Mouse (Mus musculus): Measurements from ENCODE around the gene Tmem198b.
"Not testable (repeated sequence)": the region's sequence is repeated elsewhere in the genome, so short reads cannot be mapped to it uniquely, and the experiment has no call there.

Tmem198b gene

DNA sequence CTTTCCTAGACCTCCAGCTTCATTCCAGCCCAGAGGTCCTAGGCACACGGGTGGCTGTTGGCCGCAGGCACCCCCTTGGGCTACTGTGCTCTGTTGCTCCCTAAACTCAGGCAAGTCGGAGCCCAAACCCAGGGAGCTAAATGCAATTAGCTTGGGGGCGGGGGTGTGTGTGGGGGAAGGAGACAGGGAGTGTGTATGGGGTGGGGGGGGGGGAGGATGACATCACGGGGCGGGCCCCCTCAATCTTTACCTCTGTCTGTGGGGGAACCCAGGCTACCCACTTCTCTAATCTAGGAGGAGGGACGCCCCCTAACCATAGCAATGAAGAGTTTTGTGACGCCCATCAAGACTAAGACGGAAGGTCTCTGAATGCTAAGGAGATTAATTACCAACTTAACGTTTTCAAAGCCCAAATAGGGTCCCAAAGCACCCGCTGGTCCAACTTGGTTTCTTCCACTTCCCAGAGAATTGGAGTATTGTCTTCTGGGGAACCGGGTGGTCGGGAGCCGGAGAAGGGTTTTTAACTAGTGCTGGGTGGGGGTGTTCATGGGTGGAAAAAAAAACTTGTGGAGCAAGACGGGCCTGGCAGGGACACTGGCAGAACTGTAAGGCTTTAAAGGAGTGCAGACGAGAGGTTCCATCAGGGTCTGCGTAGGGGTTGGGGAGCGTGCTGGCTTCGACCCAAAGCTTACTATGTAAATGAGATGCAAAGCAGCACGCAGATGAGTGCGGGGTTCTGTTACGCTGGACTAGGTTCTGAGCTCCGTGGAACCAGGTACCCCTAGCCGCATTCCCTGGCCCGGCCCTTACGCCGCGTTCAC is at the start of gene Tmem198b:
TSS of gene Tmem198b (minus strand) at position 100 of the 821 bp plus-strand sequence.
- peak; percentile 80 to 83 for DNase-seq

DNA sequence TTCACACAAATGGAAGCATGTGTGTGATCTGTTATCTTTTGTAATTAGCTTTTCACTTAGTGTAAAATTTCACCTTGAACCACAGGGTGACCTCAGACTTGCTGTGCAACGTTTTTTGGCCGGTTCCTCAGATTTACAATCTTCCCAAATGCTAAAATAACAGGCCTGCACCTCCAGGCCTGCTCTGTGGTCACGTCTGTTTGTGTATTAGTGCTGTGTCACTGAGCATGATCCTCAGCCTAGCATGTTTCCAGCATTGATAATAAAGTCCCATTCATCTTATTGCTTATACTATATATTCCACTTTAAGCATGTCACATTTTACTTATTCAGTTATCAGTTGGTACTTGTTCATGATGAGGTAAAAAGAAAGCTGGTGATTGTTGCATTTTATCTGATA is 46.2 kb upstream of the Tmem198b start:
- no peak for DNase-seq

DNA sequence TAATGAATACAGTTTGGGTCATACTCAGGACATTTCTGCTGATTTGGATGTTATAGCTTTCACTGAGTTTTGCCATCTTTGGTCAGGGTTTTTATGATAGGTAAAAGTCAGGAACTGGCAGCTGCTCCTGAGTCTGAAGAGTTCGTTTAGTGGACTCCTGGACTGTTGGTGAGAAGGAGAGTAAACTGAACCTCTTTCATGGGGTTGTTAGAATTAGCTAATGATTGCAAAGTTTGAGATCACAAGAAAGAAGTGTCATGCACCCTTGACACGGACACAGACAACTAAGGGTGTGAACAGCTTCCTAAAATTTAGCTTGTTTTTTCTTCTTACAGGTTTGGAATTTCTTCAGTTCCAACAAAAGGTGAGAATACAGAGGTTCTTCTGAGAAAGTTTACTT is 44.3 kb upstream of the Tmem198b start:
- no peak for DNase-seq

DNA sequence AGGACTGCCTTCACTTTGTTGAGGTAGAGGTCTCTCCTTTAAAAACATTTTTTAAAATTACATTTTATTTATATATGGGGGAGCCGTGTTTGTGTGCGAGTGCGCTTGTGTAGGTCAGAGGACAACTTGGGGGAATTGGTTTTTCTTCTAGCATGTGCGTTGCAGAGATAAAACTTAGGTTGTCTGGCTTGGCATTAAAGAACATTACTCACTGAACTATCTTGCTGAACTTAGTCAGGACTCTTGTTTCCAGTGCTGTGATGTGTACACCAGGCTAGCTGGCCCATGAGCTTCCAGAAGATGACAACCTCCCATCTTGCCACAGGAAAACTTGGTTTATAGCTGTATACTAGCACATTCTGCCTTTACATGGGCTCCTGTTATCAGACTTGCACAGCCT is 42.5 kb upstream of the Tmem198b start:
- no peak for DNase-seq

DNA sequence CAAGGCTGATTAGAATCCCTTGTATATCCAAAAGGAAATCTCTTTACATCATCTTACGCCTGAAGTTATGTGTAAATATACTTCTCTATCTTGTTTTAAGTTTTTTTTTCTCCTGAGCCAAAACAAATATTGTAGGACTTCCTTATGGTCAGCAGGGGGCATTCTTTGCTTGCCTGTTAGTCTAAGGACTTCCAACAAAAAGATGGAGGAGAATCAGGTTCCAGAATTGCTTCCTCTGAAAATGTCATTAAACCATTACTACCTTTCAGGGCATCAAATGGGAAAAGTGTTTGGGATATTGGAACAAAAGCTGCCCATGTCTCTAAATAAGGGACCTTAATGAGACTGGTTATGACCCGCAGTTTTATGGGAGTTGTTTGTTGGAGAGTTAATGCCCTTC is 41.3 kb upstream of the Tmem198b start:
- DNase-seq, result peak; percentile 26 to 32

DNA sequence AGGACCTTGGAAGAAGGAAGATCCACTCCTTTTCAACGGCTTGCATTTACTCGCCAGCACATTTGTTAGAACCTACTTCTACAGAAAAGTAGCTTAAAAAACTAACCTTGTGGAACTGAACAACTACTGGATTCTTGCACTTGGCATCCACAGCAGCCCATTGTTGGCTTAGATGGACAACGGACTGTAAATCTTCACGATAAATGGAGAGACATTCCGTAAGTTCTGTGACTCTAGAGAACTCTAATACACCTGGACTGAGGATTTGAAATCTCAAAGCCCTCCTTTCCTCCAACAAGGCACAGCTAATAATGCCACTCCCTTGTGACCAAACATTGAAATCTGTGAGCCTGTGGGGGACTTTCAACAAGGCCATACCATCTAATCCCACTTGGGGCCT is 39.1 kb upstream of the Tmem198b start:
- no peak for DNase-seq

DNA sequence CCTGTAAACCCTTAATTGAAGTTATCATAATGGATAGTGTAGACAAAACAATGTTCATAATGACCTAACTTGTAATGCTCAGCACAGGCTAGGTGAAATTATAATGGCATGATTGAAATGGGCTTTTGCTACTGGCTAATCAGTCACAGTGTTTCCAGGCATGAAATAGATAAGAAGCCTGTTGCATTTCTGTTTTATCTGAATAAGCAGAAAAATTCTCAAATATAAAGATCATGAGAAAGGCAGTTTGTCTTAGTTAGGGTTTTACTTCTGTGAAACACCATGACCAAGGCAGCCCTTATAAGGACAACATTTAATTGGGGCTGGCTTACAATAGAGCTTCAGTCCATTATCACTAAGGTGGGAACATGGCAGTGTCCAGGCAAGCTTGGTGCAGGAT is 36.4 kb upstream of the Tmem198b start:
- DNase-seq, result no peak

DNA sequence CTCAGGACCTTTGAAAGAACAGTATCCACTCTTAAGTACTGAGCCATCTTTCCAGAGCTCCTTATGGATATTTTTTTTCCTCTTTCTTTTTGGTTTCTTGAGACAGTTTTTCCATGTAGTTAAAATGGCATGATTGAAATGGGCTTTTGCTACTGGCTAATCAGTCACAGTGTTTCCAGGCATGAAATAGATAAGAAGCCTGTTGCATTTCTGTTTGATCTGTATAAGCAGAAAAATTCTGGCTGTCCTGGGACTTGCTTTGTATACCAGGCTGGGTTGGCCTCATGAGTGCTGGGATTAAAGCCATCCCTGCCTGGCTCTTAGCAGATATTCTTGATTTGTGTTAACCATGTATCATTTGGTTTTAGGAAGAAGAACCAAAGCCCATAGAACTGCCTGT is 35.3 kb upstream of the Tmem198b start:
- no peak for DNase-seq

DNA sequence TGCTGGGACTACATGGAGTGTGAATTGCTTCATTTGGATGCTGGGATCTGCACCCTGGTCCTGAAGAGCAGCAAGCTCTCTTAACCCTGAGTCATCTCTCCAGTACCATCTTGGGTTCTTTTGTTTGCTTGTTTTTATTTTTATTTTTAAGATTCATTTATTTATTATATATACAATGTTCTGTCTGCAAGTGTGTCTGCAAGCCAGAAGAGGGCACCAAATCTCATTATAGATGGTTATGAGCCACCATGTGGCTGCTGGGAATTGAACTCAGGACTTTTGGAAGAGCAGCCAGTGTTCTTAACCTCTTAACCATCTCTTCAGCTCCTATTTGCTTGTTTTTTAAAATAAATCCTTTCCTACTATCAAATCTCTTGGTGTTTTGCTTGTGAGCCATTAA is 33.2 kb upstream of the Tmem198b start:
- DNase-seq, result no peak

DNA sequence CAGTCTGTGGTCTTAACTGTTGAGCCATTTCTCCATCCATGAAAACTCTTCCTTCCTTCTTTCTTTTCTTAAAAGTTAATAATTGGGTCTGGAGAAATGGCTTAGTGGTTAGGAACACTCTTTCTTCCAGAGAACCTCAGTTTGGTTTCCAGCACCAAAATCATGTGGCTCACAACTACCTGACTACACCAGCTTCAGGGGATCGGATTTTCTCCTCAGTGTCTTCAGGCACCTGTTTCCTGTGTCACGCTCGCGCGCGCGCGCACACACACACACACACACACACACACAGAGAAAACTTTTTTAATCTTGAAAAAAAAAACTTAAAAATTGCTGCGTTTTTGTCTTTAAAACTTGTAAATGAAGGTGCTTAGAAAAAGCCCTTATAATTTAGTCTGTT is 19.7 kb upstream of the Tmem198b start:
- no peak for DNase-seq

DNA sequence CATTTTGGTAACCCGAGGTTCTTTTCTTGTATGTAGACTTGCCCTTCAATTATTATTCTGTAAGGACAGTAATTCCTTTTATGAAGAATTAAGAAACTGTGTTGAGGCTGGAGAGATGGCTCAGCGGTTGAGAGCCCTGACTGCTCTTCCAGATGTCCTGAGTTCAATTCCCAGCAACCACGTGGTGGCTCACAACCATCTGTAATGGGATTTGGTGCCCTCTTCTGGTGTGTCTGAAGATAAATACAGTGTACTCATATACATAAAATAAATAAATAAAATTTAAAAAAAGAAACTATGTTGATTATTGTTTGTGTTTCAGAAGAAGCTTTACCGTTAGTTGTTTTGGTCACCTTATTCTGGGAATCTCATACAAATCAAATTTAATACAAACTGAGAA is 18.9 kb upstream of the Tmem198b start:
- DNase-seq, result not testable (repeated sequence)

DNA sequence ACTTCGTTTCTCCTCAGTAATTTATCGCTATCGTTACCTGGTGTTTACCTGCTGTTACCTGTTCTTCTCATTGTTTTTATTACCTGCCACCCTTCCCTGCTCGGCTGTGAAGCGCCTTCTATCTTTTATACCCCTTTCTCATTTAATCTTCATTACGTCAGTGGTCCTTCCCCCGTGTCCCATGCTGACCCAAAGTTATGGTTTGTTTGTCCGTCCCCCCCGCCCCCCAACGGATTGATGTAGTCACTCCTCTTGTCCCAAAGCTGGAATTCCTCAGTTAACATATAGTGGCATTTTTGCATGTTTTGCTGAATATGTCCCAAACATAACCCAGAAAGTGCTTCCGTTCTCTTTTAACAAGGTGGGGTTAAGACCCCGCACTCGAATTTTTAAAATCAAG is 18.0 kb upstream of the Tmem198b start:
- DNase-seq, result no peak

DNA sequence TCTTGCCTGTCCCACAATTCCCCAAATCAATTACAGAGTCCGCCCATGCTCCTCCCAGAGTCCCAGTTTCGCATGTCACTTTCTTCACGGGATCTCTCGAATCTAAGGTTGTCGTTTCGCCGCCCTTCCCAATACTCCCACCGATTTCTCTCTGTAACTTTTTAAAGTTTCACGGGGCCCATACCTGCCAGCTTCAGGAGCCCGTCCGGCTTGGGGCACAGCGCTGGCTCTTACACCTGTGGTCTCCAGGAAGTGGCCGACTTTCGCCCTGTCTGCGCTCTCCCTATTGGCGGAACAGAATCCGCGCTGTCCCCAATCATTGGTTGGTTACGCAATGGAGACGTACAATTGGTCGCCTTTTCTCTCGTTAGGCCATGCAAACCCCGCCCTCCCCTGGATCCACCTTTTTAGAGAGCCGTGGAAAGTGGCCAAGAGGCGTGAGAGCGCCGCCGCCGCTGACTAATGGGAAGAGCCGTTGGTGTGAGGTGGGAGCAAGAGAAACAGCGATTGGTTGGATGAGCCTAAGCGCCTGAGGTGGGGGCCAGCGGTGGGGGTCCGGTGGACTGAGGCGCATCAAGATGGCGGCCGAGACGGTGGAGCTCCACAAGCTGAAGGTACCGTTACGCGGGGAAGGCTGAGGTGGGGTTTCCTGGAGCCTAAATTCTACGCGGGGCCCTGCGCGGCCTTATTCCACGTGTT is 17.3 kb upstream of the Tmem198b start, which contains the start of gene Ormdl2:
TSS of gene Ormdl2 (minus strand) at position 288 of the 699 bp plus-strand sequence.
- DNase-seq, result peak; percentile 99 to 100

DNA sequence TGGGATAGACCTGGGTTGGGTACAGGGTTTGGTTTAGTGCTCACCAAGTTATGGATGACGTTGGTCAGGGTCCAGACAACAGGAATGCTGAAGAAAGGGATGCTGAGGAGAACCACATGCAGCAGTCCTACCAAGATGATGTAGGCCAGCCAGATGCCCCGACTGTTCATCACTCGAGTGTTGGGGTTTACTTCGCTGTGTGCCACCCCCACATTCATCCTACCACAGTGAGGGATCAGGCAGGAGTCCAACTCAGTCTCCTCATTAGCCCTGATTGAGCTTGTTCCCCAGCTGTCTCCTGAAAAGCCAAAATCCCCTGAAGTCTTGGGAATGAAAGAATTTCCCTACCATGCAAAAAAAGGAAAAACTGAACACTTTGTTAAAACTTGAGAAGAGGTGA is 16.0 kb upstream of the Tmem198b start:
- DNase-seq, result no peak

DNA sequence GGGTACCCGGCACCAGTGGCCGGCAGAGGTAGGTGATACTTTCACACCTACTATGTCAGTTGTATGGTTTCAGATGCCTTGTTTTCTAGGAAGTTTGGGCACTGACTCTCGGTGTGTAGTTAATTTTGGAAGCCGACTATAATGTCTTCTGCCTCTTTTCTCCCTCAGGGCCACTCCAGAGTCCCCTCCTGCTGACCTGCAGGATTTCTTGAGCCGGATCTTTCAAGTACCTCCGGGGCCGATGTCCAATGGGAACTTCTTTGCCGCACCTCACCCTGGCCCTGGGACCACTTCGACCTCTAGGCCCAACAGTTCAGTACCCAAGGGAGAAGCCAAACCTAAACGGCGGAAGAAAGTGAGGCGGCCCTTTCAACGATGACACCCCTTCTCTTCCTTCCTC is 12.9 kb upstream of the Tmem198b start, which contains the start of gene Sarnp:
TSS of gene Sarnp (plus strand) at position 301 of the 400 bp plus-strand sequence.
- no peak for DNase-seq

DNA sequence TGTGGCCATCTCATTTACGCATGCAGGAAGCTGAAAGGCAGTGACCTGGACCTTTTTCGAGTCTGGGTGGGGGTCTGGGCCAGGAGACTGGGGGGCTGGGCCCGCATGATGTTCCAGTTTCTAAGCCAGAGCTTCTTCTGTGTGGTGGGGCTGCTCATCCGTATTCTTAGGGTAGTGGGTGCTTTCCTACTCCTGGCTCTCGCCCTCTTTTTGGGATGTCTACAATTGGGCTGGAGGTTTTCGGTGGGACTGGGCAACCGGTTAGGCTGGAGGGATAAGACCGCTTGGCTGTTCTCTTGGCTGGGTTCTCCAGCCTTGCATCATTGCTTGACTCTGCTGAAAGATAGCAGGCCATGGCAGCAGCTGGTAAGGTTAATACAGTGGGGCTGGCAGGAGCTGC is 2.8 kb upstream of the Tmem198b start:
- no peak for DNase-seq

DNA sequence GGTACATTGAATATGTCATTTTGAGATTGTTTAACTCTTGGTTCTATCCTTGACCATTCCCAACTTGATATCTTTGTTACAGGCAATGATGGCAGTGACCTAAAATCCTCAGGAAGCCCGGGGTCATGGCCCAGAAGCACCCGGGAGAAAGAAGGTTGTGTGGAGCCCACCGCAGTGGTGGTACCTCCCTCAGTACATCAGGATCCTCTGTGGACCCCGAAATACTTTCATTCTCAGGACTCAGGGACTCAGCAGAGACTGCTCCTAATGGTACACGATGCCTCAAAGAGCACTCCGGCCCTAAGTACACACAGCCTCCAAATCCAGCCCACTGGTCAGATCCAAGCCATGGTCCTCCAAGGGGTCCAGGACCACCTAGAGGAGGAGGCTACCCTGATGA is 1.9 kb upstream of the Tmem198b start:
- no peak for DNase-seq

DNA sequence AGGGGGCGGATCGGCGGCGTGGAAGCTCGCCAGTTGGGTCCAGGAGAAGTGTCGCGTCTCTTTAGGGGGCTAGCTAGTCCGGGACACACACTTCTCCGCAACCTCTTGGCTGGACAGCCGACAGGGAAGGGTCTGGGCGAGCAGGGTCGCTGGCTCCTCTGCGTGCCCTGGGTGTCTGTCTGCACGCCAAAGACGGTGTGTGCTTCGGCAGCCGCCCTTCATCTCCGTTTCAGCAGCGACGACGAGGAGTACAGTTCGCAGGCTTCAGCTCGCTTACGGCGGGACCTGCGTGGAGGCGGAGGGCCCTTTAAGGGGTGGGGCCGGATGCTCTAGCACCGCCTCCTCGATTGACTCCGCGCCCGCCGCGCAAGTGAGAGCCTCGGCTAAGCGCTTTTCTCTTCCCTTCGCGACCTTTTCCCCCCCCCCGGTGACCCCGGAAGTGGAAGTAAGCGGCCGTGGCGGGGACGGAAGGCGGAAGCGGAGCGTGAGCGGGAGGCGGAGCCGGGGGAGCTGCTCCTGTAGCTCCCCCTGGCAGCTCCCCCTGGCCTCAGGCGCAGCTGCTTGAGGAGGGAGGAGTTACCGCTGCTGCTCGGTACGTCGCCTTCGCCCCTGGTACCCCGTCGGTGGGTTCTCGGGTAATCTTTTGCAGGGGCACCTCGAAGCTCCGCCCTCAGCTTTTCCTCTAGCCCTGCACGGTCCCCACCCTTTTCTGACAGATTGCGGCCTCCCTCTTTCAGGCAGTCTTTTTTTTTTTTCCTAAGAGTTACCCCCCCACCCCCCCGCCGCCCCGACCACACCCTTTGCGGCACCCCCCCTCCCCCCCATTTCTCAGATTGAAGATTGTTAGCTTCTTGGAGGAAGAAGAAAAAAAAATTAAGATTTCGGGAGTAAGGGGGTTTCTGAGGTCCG is 1.2 kb upstream of the Tmem198b start:
- peak; percentile 96 to 98 for DNase-seq

DNA sequence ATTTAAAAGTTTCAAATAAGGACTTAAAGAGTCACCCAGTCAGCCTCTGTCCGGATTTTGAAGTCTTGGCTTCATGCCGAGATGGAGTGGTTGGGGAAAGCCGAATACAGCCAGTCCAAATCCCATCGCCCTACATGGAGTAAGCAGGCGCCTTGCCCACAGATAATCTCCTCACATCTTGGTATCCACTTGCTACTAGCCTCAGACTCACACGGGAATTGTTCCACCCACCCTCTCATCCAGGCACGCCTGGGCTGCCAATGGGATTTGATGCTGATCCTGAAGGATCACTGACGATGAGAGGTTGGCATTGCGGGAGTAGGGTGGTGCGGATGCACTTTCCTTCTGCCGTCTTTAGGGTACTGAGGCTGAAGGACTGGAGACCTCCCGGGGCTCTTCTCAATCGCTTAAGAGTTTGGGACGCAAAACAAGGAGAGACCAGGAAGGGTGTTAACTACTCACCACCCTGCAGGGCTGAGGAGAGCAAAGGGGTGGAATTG is 349 bp downstream of the Tmem198b start, which contains the start of gene Dnajc14:
TSS of gene Dnajc14 (plus strand) at position 292 of the 500 bp plus-strand sequence.
- peak; percentile 78 to 80 for DNase-seq

DNA sequence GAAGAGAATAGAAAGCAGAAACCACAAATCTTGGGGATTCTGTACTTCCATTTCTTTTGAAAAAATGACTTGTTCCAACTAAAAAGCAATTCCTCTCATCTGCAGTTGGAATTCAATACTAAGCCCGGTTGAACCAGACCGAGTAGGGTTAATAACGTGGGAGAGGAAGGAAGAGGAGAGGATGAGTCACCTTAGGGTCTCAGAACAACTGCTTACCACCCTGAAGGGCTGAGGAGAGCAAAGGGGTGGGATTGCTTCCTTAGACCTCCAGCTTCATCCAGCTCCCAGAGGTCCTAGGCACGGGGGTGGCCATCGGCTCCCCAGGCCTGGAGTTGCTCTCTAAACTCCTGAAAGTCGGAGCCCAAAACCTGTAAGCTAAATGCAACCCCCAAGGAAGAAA is 809 bp downstream of the Tmem198b start:
- DNase-seq, result peak in 1 of 2 experiments; percentile 16

DNA sequence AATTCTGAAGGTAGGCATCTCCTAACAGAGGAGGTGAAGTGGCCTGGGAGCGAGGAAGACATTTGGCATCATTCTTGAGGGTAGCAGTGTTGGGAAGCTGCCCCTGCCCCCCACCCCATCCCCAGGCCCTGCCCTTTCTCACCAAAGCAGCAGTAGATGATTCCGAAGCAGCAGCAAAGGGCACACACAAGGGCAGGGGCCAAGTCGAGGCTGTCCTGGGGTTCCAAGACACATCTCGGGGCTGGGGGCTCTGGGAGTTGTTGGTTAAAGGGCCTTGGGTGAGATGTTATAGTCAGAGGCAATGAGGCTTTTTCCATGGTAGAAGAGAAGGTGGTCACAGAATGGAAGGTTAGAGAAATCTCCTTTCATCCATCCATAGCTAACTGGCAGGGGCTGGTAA is 1.2 kb downstream of the Tmem198b start:
- peak in 1 of 2 experiments; percentile 16 for DNase-seq

DNA sequence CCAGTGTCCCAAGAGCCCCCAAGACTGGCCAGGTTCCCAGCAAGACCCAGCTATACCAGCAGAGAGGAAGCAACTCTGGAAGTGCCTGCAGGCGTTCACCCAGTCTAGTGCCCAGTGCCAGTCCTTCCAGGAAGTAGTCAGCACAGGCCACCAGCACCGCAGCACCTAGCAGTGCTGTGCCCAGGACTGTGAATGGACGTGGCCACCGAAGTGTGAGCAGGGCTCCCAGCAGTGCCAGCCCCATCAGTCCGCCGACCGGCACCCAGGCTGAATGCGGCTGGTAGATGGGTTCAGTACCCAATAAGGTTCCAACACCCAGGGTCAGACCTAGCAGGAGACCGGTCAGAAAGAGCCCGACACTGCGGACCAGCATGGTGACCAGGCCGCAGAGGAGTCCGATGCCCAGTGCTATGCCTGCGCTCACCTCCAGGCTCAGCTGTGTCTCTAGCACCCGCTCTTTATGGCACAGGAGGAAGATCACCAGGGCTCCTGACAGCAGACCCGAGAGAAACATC is 2.1 kb downstream of the Tmem198b start:
- no peak for DNase-seq

Data from cerebellum, postnatal 14 days (tissue).